Mouse (Mus musculus) liver, adult 2 months (tissue): ENCODE data around the gene Nfkbie.

Experiments used
- CTCF ChIP-seq: fragments of 200-500 bp; IDR thresholded peaks from 2 replicates; pipeline ENCODE4 v1.5.1; 2011; ENCODE audit warnings: low read depth, low read length, control low read depth
- POLR2A ChIP-seq: fragments of 200-500 bp; IDR thresholded peaks from 2 replicates; pipeline ENCODE4 v1.6.1; 2011; ENCODE audit warnings: low read length, control low read depth; ENCODE audit not compliant: insufficient read depth; ENCODE audit errors: extremely low read depth

DNA sequence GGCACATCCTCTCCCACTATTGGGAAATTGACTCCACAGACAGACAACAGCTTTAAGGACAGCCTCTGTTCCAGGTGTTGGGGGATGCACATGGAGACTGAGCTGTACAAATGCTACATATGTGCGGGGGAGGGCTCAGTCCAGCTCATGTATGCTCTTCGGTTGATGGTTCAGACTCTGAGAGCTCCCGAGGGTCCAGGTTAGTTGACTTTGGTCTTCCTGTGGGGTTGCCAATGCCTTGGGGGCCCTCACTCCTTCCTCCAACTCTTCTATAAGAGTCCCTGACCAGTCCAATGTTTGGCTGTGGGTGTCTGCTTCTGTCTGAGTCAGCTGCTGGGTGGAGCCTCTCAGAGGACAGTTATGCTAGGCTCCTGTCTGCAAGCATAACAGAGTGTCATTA is 2.4 kb upstream of the Nfkbie start:
- TF ChIP-seq POLR2A (no peak), CTCF (no peak)
